Mouse (Mus musculus) layer of hippocampus, postnatal 36 days (tissue): ENCODE measurements around the gene Cyp4f16. TPM values are rescaled to one million over a fixed set of nuclear protein-coding genes. Genes with fewer than 3 reads are reported as not detected.
A peak's percentile ranks its signal among the peaks of the same experiment; 100 is the strongest.
"Not testable (repeated sequence)": the region's sequence is repeated elsewhere in the genome, so short reads cannot be mapped to it uniquely, and the experiment has no call there.

Experiments used
- DNase-seq, 2 experiments: peaks; one replicate each; pipeline ENCODE4 v3.0.0; 2022
- total RNA-seq, 2 experiments: library from RNA; stranded (reverse); gene quantifications; 2 replicates each; pipeline ENCODE4 v1.2.3; 2021

The Cyp4f16 gene
- total RNA-seq, 2 experiments from 2014 or later, result 5.6 to 6.0 TPM

- DNase-seq, result peak; percentile 80
Observed at GRCm38 (mm10) chr17:32550900-32551770, 14.8 kb downstream of the Cyp4f16 start.

- DNase-seq, result not testable (repeated sequence)
Observed at GRCm38 (mm10) chr17:32553016-32553415, 16.7 kb downstream of the Cyp4f16 start.

- not testable (repeated sequence) for DNase-seq
Observed at GRCm38 (mm10) chr17:32554368-32554767, 18.0 kb downstream of the Cyp4f16 start.

GRCm38 (mm10) chr17:32563301-32563700 is 26.9 kb downstream of the Cyp4f16 start:
- not testable (repeated sequence) for DNase-seq

- DNase-seq, result not testable (repeated sequence)
Observed at GRCm38 (mm10) chr17:32573286-32573685, 36.9 kb downstream of the Cyp4f16 start.

- DNase-seq, result no peak
Observed at GRCm38 (mm10) chr17:32577496-32578186, 41.3 kb downstream of the Cyp4f16 start.

GRCm38 (mm10) chr17:32596494-32596893 is 60.1 kb downstream of the Cyp4f16 start:
- no peak for DNase-seq

Other genes with a start within 250 kb of the Cyp4f16 start
- 100 to 1,000 TPM in 1 of 2 experiments, 10 to 100 TPM in 1; 89.0 to 107 TPM for gene Akap8, start 215.3 kb upstream of the Cyp4f16 start, total RNA-seq
- gene Akap8l, start 186.0 kb upstream of the Cyp4f16 start, total RNA-seq, result 100 to 1,000 TPM; 203 to 228 TPM
- 10 to 100 TPM; 48.8 to 49.4 TPM for gene Wiz, start 147.1 kb upstream of the Cyp4f16 start, total RNA-seq
- gene Rasal3, start 133.0 kb upstream of the Cyp4f16 start, total RNA-seq, result 1 to 10 TPM; 2.8 to 3.6 TPM
- not detected for gene Pglyrp2, start 112.4 kb upstream of the Cyp4f16 start, total RNA-seq
- gene Cyp4f39, start 83.8 kb upstream of the Cyp4f16 start, total RNA-seq, result not detected
- gene Cyp4f17, start 30.5 kb upstream of the Cyp4f16 start, total RNA-seq, result 1 to 10 TPM; 4.6 to 5.0 TPM
- gene Cyp4f37, start 84.8 kb downstream of the Cyp4f16 start, total RNA-seq, result not detected
- gene Cyp4f40, start 122.3 kb downstream of the Cyp4f16 start, total RNA-seq, result not detected
- 10 to 100 TPM; 16.7 to 20.8 TPM for gene Cyp4f15, start 149.1 kb downstream of the Cyp4f16 start, total RNA-seq